29 mouse cellular contexts compared by ENCODE assay signal in genomic region chr6:99105979-99106378, GRCm38 (mm10).
A peak's percentile ranks its signal among the peaks of the same experiment; 100 is the strongest.
DNase-seq lines count a peak whose midpoint lies in the region; ATAC-seq and TF ChIP-seq lines count a peak whose summit lies in the region.
"Had no signal": no experiment of that assay in that cellular context is flagged by ENCODE, and none has a peak within 500 bp of the region (broad histone marks: within the 10 kb centered on the region; RNA-seq: fewer than 3 reads in every experiment).

No protein-coding gene starts in this region.

- no peaks in the 10 kb centered on the region for H3K36me3 ChIP-seq in heart, embryonic 13.5 days
- no peaks in the 10 kb centered on the region for H3K36me3 ChIP-seq in liver, embryonic 12.5 days
- no peaks in the 10 kb centered on the region for H3K36me3 ChIP-seq in small intestine, adult 2 months (ENCODE audit: control insufficient read depth, insufficient read depth, low read length)
- H3K36me3 ChIP-seq in kidney, adult 2 months (ENCODE audit: control insufficient read depth, insufficient read depth, low read length) = no peaks in the 10 kb centered on the region
- H3K36me3 ChIP-seq in lung, postnatal 0 days (ENCODE audit: insufficient read depth, low read length) = no peaks in the 10 kb centered on the region
- H3K36me3 ChIP-seq: forebrain, embryonic 10.5 days; limb, embryonic 15.5 days; neural tube, embryonic 15.5 days; stomach, embryonic 15.5 days had no signal

- WGBS in heart, embryonic 13.5 days = 47% methylated on average over 4 of the region's 4 CpGs
- 31% methylated on average over 4 of the region's 4 CpGs for WGBS in liver, embryonic 12.5 days (ENCODE audit: insufficient replicate concordance)
- WGBS in small intestine, adult 2 months = 25% methylated on average over 4 of the region's 4 CpGs
- 84% methylated on average over 4 of the region's 4 CpGs for WGBS in kidney, adult 2 months
- WGBS in lung, postnatal 0 days = 55% methylated on average over 4 of the region's 4 CpGs

- no peak for TF ChIP-seq POLR2A in small intestine, adult 2 months (IDR thresholded peaks at IDR 0.05; ENCODE audit: low read depth, low read length)
- TF ChIP-seq POLR2A in kidney, adult 2 months (IDR thresholded peaks at IDR 0.05; ENCODE audit: low read depth, low read length) = no peak

- no peaks in the 10 kb centered on the region for H3K9me3 ChIP-seq in heart, embryonic 13.5 days
- H3K9me3 ChIP-seq in liver, embryonic 12.5 days (replicated peaks) = no peaks in the 10 kb centered on the region
- no peaks in the 10 kb centered on the region for H3K9me3 ChIP-seq in lung, postnatal 0 days (ENCODE audit: low read length)
- H3K9me3 ChIP-seq: forebrain, embryonic 10.5 days; limb, embryonic 15.5 days; neural tube, embryonic 15.5 days; stomach, embryonic 15.5 days had no signal

- ATAC-seq in heart, embryonic 13.5 days (ENCODE audit: extremely low read depth, insufficient number of reproducible peaks, low FRiP score, low TSS enrichment) = no peak
- ATAC-seq in liver, embryonic 12.5 days = 0 out of 2 replicates have a peak, but pooled peaks have one; percentile 20
- ATAC-seq in lung, postnatal 0 days = no peak
- ATAC-seq: forebrain, embryonic 16.5 days; hindbrain, embryonic 16.5 days; midbrain, embryonic 16.5 days had no signal

- no peak for DNase-seq in heart, adult 11 months
- DNase-seq in c-Kit-positive CD71-positive TER-119-positive erythroid progenitor cells, embryonic 14.5 days (ENCODE audit: low spot score) = peak; percentile 17
- no peak for DNase-seq in T-cell, adult 2 months (ENCODE audit: low spot score)
- no peak for DNase-seq in kidney, adult 2 months
- DNase-seq in lung, postnatal 0 days (ENCODE audit: low spot score) = no peak
- DNase-seq: adrenal gland, postnatal 14 days; cerebellum, adult 11 months; cerebellum, postnatal 10 days; gastrocnemius, postnatal 25 days; kidney, adult 18-20 months; kidney, postnatal 10 days; left cerebral cortex, postnatal 4 days; lung, embryonic 14.5 days; lung, postnatal 36 days; right cerebral cortex, adult 18-20 months; right cerebral cortex, postnatal 4 days; thymus, adult 2 months; thymus, postnatal 4 days had no signal

- H3K4me2 ChIP-seq in heart, embryonic 13.5 days = no peak overlapping the region
- no peak overlapping the region for H3K4me2 ChIP-seq in liver, embryonic 12.5 days
- no peak overlapping the region for H3K4me2 ChIP-seq in lung, postnatal 0 days (replicated peaks; ENCODE audit: low read depth, low read length)
- H3K4me2 ChIP-seq: limb, embryonic 15.5 days; lung, embryonic 14.5 days; neural tube, embryonic 15.5 days; stomach, embryonic 15.5 days had no signal

- no peak overlapping the region for H3K9ac ChIP-seq in heart, embryonic 13.5 days
- no peak overlapping the region for H3K9ac ChIP-seq in liver, embryonic 12.5 days
- H3K9ac ChIP-seq in lung, postnatal 0 days (replicated peaks; ENCODE audit: low read depth) = no peak overlapping the region
- H3K9ac ChIP-seq: limb, embryonic 15.5 days; lung, embryonic 14.5 days; neural tube, embryonic 15.5 days; stomach, embryonic 15.5 days had no signal

- peak overlapping the region; percentile 3; the same call in 1 of the 2 replicates for H3K27ac ChIP-seq in heart, embryonic 13.5 days (replicated peaks)
- no peak overlapping the region for H3K27ac ChIP-seq in liver, embryonic 12.5 days
- peak overlapping the region; percentile 60 for H3K27ac ChIP-seq in small intestine, adult 2 months (ENCODE audit: insufficient read depth, low read depth, low read length)
- no peak overlapping the region for H3K27ac ChIP-seq in kidney, adult 2 months (ENCODE audit: insufficient read depth, low read depth, low read length)
- H3K27ac ChIP-seq in lung, postnatal 0 days (ENCODE audit: low read length) = no peak overlapping the region
- H3K27ac ChIP-seq: forebrain, embryonic 10.5 days; limb, embryonic 15.5 days; neural tube, embryonic 15.5 days; stomach, embryonic 15.5 days had no signal

- no peak for TF ChIP-seq CTCF in small intestine, adult 2 months (IDR thresholded peaks at IDR 0.05; ENCODE audit: extremely low read depth, insufficient read length, insufficient replicate concordance, low read depth, low read length)
- no peak for TF ChIP-seq CTCF in kidney, adult 2 months (conservative IDR thresholded peaks at IDR 0.05; ENCODE audit: insufficient read depth, insufficient read length, low read depth, low read length)
- TF ChIP-seq CTCF in lung, postnatal 0 days (IDR thresholded peaks at IDR 0.05) = no peak

- H3K4me3 ChIP-seq in heart, embryonic 13.5 days = no peak overlapping the region
- H3K4me3 ChIP-seq in liver, embryonic 12.5 days = no peak overlapping the region
- H3K4me3 ChIP-seq in small intestine, adult 2 months (ENCODE audit: low read depth, low read length) = no peak overlapping the region
- H3K4me3 ChIP-seq in kidney, adult 2 months (ENCODE audit: insufficient read depth, low read depth, low read length) = no peak overlapping the region
- no peak overlapping the region for H3K4me3 ChIP-seq in lung, postnatal 0 days (ENCODE audit: low read depth, low read length)
- H3K4me3 ChIP-seq: forebrain, embryonic 10.5 days; limb, embryonic 15.5 days; neural tube, embryonic 15.5 days; stomach, embryonic 15.5 days had no signal

- TF ChIP-seq EP300 in lung, postnatal 0 days (IDR thresholded peaks at IDR 0.05) = no peak

- no peaks in the 10 kb centered on the region for H3K27me3 ChIP-seq in heart, embryonic 13.5 days (replicated peaks)
- H3K27me3 ChIP-seq in liver, embryonic 12.5 days (replicated peaks) = no peaks in the 10 kb centered on the region
- H3K27me3 ChIP-seq in small intestine, adult 2 months (ENCODE audit: control insufficient read depth, insufficient read depth, low read length) = no peaks in the 10 kb centered on the region
- H3K27me3 ChIP-seq in kidney, adult 2 months (replicated peaks; ENCODE audit: control insufficient read depth, insufficient read depth, low read length) = no peaks in the 10 kb centered on the region
- no peaks in the 10 kb centered on the region for H3K27me3 ChIP-seq in lung, postnatal 0 days (replicated peaks; ENCODE audit: insufficient read depth, low read length)
- H3K27me3 ChIP-seq: CH12.LX; limb, embryonic 15.5 days; neural tube, embryonic 15.5 days; stomach, embryonic 15.5 days had no signal

- peaks cover 51% of the 10 kb centered on the region for H3K4me1 ChIP-seq in heart, embryonic 13.5 days
- peaks cover 42% of the 10 kb centered on the region for H3K4me1 ChIP-seq in liver, embryonic 12.5 days
- H3K4me1 ChIP-seq in small intestine, adult 2 months (ENCODE audit: control insufficient read depth, insufficient read depth, insufficient read length, low read length) = peaks cover 35% of the 10 kb centered on the region
- H3K4me1 ChIP-seq in kidney, adult 2 months (ENCODE audit: control insufficient read depth, insufficient read depth, low read length) = peaks cover 3% of the 10 kb centered on the region; the same call in 1 of the 2 replicates
- H3K4me1 ChIP-seq in lung, postnatal 0 days (ENCODE audit: insufficient read depth, low read depth, low read length) = peaks cover 9% of the 10 kb centered on the region; the same call in 1 of the 2 replicates

Comparison
In these comparisons a context has a peak if more than half of its experiments do, and no peak if none do; other contexts are left out.
1. H3K27ac ChIP-seq: peak in heart, embryonic 13.5 days (single experiment) and small intestine, adult 2 months (single experiment); none in liver, embryonic 12.5 days (single experiment), kidney, adult 2 months (single experiment) and lung, postnatal 0 days (single experiment).